Comparison of ENCODE assay signal across 24 mouse cellular contexts in genomic region chr15:79052366-79052765, GRCm38 (mm10). TPM values are rescaled to one million over a fixed set of nuclear protein-coding genes. Genes with fewer than 3 reads are reported as not detected.
DNase-seq lines count a peak whose midpoint lies in the region; ATAC-seq and TF ChIP-seq lines count a peak whose summit lies in the region.
"Had no signal": no experiment of that assay in that cellular context is flagged by ENCODE, and none has a peak within 500 bp of the region (broad histone marks: within the 10 kb centered on the region; RNA-seq: fewer than 3 reads in every experiment).

No protein-coding gene starts in this region.

- intact Hi-C loops in gastrocnemius, adult 2 months (cut with DNase I) = no loop called here

- 0 out of 2 replicates have a peak overlapping the region, but pooled peaks have one; percentile 48 for H3K9ac ChIP-seq in liver, embryonic 12.5 days
- H3K9ac ChIP-seq in intestine, embryonic 16.5 days (ENCODE audit: low read depth, low read length) = no peak overlapping the region
- H3K9ac ChIP-seq in stomach, postnatal 0 days (ENCODE audit: low read length) = no peak overlapping the region
- H3K9ac ChIP-seq: heart, embryonic 12.5 days; hindbrain, embryonic 12.5 days; midbrain, embryonic 15.5 days; stomach, embryonic 15.5 days had no signal

- no peaks in the 10 kb centered on the region for H3K9me3 ChIP-seq in liver, embryonic 12.5 days (replicated peaks)
- H3K9me3 ChIP-seq in intestine, embryonic 16.5 days (ENCODE audit: control insufficient read depth, low read length) = no peaks in the 10 kb centered on the region
- H3K9me3 ChIP-seq in stomach, postnatal 0 days (ENCODE audit: control insufficient read depth, low read length) = no peaks in the 10 kb centered on the region
- H3K9me3 ChIP-seq: heart, embryonic 12.5 days; hindbrain, embryonic 12.5 days; megakaryocyte, embryonic 14.5 days; midbrain, embryonic 15.5 days; stomach, embryonic 15.5 days had no signal

- no peak overlapping the region for H3K4me2 ChIP-seq in liver, embryonic 12.5 days
- no peak overlapping the region for H3K4me2 ChIP-seq in intestine, embryonic 16.5 days (ENCODE audit: low read depth, low read length)
- H3K4me2 ChIP-seq in stomach, postnatal 0 days (replicated peaks; ENCODE audit: low read depth) = no peak overlapping the region
- H3K4me2 ChIP-seq: heart, embryonic 12.5 days; hindbrain, embryonic 12.5 days; midbrain, embryonic 15.5 days; stomach, embryonic 15.5 days had no signal

- no peak for ATAC-seq in liver, embryonic 12.5 days
- no peak for ATAC-seq in intestine, embryonic 16.5 days
- ATAC-seq in stomach, postnatal 0 days (ENCODE audit: low FRiP score, low TSS enrichment) = no peak
- ATAC-seq: inflammation-experienced regulatory T-cells, adult 6 months; midbrain, embryonic 15.5 days had no signal

- no peak for TF ChIP-seq CTCF in gastrocnemius, adult 2 months (IDR thresholded peaks at IDR 0.05)
- TF ChIP-seq CTCF in stomach, postnatal 0 days (IDR thresholded peaks at IDR 0.05; ENCODE audit: low read depth) = no peak

- no peak for DNase-seq in gastrocnemius, adult 2 months
- DNase-seq in gastrocnemius, adult 8-10 months (ENCODE audit: low spot score in 2 of 2) = no peak
- no peak for DNase-seq in liver
- DNase-seq in stomach, postnatal 0 days (ENCODE audit: low spot score) = no peak
- no peak for DNase-seq in adrenal gland, postnatal 14 days
- DNase-seq in heart, adult 8-10 months (ENCODE audit: low spot score) = no peak
- DNase-seq: adrenal gland, postnatal 36 days; cerebellum, adult 18-20 months; cerebellum, postnatal 25 days; heart, postnatal 14 days; lung, postnatal 10 days; right cerebral cortex, postnatal 25 days had no signal

- 87% methylated on average over 2 of the region's 2 CpGs for WGBS in liver, embryonic 12.5 days (ENCODE audit: insufficient replicate concordance)
- 69% methylated on average over 2 of the region's 2 CpGs for WGBS in intestine, embryonic 16.5 days
- 81% methylated on average over 2 of the region's 2 CpGs for whole genome bisulfite sequencing in stomach, postnatal 0 days

- TF ChIP-seq EP300 in stomach, postnatal 0 days (optimal IDR thresholded peaks at IDR 0.05) = no peak

- H3K27me3 ChIP-seq in liver, embryonic 12.5 days (replicated peaks) = peaks cover 14% of the 10 kb centered on the region
- H3K27me3 ChIP-seq in intestine, embryonic 16.5 days (replicated peaks; ENCODE audit: control insufficient read depth, insufficient read depth, low read length) = no peaks in the 10 kb centered on the region
- H3K27me3 ChIP-seq in stomach, postnatal 0 days (ENCODE audit: control insufficient read depth, insufficient read depth, low read length) = no peaks in the 10 kb centered on the region
- H3K27me3 ChIP-seq: heart, embryonic 12.5 days; hindbrain, embryonic 12.5 days; midbrain, embryonic 15.5 days; stomach, embryonic 15.5 days had no signal

- peaks cover 34% of the 10 kb centered on the region for H3K4me1 ChIP-seq in liver, embryonic 12.5 days
- H3K4me1 ChIP-seq in intestine, embryonic 16.5 days (ENCODE audit: control insufficient read depth, insufficient read depth, low read length) = peaks cover 24% of the 10 kb centered on the region
- no peaks in the 10 kb centered on the region for H3K4me1 ChIP-seq in stomach, postnatal 0 days (replicated peaks; ENCODE audit: control insufficient read depth, insufficient read depth)
- H3K4me1 ChIP-seq: midbrain, embryonic 15.5 days had no signal

- H3K27ac ChIP-seq in gastrocnemius, adult 2 months = peak overlapping the region; percentile 63
- peak overlapping the region; percentile 74 for H3K27ac ChIP-seq in liver, embryonic 12.5 days
- H3K27ac ChIP-seq in intestine, embryonic 16.5 days (ENCODE audit: low read length) = peak overlapping the region; percentile 96
- H3K27ac ChIP-seq in stomach, postnatal 0 days (replicated peaks) = 0 out of 2 replicates have a peak overlapping the region, but pooled peaks have one; percentile 4
- H3K27ac ChIP-seq: hindbrain, embryonic 12.5 days; midbrain, embryonic 15.5 days had no signal

- H3K4me3 ChIP-seq in gastrocnemius, adult 2 months = no peak overlapping the region
- no peak overlapping the region for H3K4me3 ChIP-seq in liver, embryonic 12.5 days
- no peak overlapping the region for H3K4me3 ChIP-seq in intestine, embryonic 16.5 days (ENCODE audit: low read length)
- H3K4me3 ChIP-seq in stomach, postnatal 0 days (ENCODE audit: low read depth, low read length) = no peak overlapping the region
- H3K4me3 ChIP-seq: heart, embryonic 12.5 days; hindbrain, embryonic 12.5 days; megakaryocyte, embryonic 14.5 days; midbrain, embryonic 15.5 days; stomach, embryonic 15.5 days had no signal

- H3K36me3 ChIP-seq in liver, embryonic 12.5 days = peaks cover 57% of the 10 kb centered on the region
- peaks cover 18% of the 10 kb centered on the region for H3K36me3 ChIP-seq in intestine, embryonic 16.5 days (ENCODE audit: control insufficient read depth, insufficient read depth, low read length)
- H3K36me3 ChIP-seq in stomach, postnatal 0 days (ENCODE audit: control insufficient read depth, insufficient read depth, low read length) = peaks cover 29% of the 10 kb centered on the region

RNA-seq across cellular contexts. Expression of gene Ankrd54, which starts 10.3 kb away (rescaled TPM):
- total RNA-seq in gastrocnemius, adult 2 months (2021) = 1 to 10 TPM; 4.5 to 5.1 TPM
- total RNA-seq in gastrocnemius, adult 8-10 months (2022) = 1 to 10 TPM; 3.1 to 5.8 (median 3.5) TPM
- polyA plus RNA-seq in liver, embryonic 12.5 days (2016; fragmentation: Nextera tagmentation; extraction: Ambion mirVana) = 58.9 and 61.4 TPM in 2 replicates
- polyA plus RNA-seq in intestine, embryonic 16.5 days (2015; fragmentation: Nextera tagmentation; extraction: Ambion mirVana) = 56.4 and 57.5 TPM in 2 replicates
- polyA plus RNA-seq in stomach, postnatal 0 days (2015; fragmentation: Nextera tagmentation; extraction: Ambion mirVana) = 27.1 and 28.0 TPM in 2 replicates
- total RNA-seq in adrenal gland, postnatal 14 days (2021) = 23.3 and 24.1 TPM in 2 replicates
- 1 to 10 TPM; 6.3 to 8.0 (median 7.6) TPM for total RNA-seq in heart, adult 8-10 months (2022)

RNA-seq across cellular contexts. Expression of gene Galr3, which starts 10.7 kb away (rescaled TPM):
- not detected for total RNA-seq in gastrocnemius, adult 2 months (2021)
- total RNA-seq in gastrocnemius, adult 8-10 months (2022) = not detected
- 0.41 and 0.55 TPM in 2 replicates for polyA plus RNA-seq in liver, embryonic 12.5 days (2016; fragmentation: Nextera tagmentation; extraction: Ambion mirVana)
- 1.8 and 2.3 TPM in 2 replicates for polyA plus RNA-seq in intestine, embryonic 16.5 days (2015; fragmentation: Nextera tagmentation; extraction: Ambion mirVana)
- 0.31 and 0.34 TPM in 2 replicates for polyA plus RNA-seq in stomach, postnatal 0 days (2015; fragmentation: Nextera tagmentation; extraction: Ambion mirVana)
- total RNA-seq in adrenal gland, postnatal 14 days (2021) = 0.41 and 0.78 TPM in 2 replicates
- total RNA-seq in heart, adult 8-10 months (2022) = not detected
- total RNA-seq: gastrocnemius, adult 18-20 months; heart, postnatal 14 days; layer of hippocampus, postnatal 25 days; neutrophil, adult 5-6 weeks had no signal
- polyA plus RNA-seq: forebrain, embryonic 11.5 days; heart, embryonic 12.5 days; hindbrain, embryonic 12.5 days; inflammation-experienced regulatory T-cells, adult 6 months; midbrain, embryonic 15.5 days had no signal

RNA-seq across cellular contexts. Expression of gene Eif3l, which starts 22.6 kb away (rescaled TPM):
- total RNA-seq in gastrocnemius, adult 2 months (2021) = 10 to 100 TPM; 53.6 to 54.0 TPM
- total RNA-seq in gastrocnemius, adult 8-10 months (2022) = 10 to 100 TPM; 57.8 to 60.8 (median 60.6) TPM
- 188 and 201 TPM in 2 replicates for polyA plus RNA-seq in liver, embryonic 12.5 days (2016; fragmentation: Nextera tagmentation; extraction: Ambion mirVana)
- 221 and 238 TPM in 2 replicates for polyA plus RNA-seq in intestine, embryonic 16.5 days (2015; fragmentation: Nextera tagmentation; extraction: Ambion mirVana)
- polyA plus RNA-seq in stomach, postnatal 0 days (2015; fragmentation: Nextera tagmentation; extraction: Ambion mirVana) = 132 and 135 TPM in 2 replicates
- 171 and 177 TPM in 2 replicates for total RNA-seq in adrenal gland, postnatal 14 days (2021)
- 10 to 100 TPM; 70.2 to 76.0 (median 74.9) TPM for total RNA-seq in heart, adult 8-10 months (2022)

RNA-seq across cellular contexts. Expression of gene H1f0, which starts 24.1 kb away (rescaled TPM):
- total RNA-seq in gastrocnemius, adult 2 months (2021) = 10 to 100 TPM; 71.8 to 76.8 TPM
- total RNA-seq in gastrocnemius, adult 8-10 months (2022) = 100 to 1,000 TPM in 1 of 4 experiments, 10 to 100 TPM in 3; 84.7 to 103 (median 92.1) TPM
- 114 and 122 TPM in 2 replicates for polyA plus RNA-seq in liver, embryonic 12.5 days (2016; fragmentation: Nextera tagmentation; extraction: Ambion mirVana)
- 438 and 456 TPM in 2 replicates for polyA plus RNA-seq in intestine, embryonic 16.5 days (2015; fragmentation: Nextera tagmentation; extraction: Ambion mirVana)
- polyA plus RNA-seq in stomach, postnatal 0 days (2015; fragmentation: Nextera tagmentation; extraction: Ambion mirVana) = 285 and 309 TPM in 2 replicates
- total RNA-seq in adrenal gland, postnatal 14 days (2021) = 162 and 178 TPM in 2 replicates
- 10 to 100 TPM; 64.1 to 92.7 (median 77.5) TPM for total RNA-seq in heart, adult 8-10 months (2022)

RNA-seq across cellular contexts. Expression of gene Micall1, which starts 56.3 kb away (rescaled TPM):
- 10 to 100 TPM; 11.2 to 14.5 TPM for total RNA-seq in gastrocnemius, adult 2 months (2021)
- total RNA-seq in gastrocnemius, adult 8-10 months (2022) = 10 to 100 TPM in 3 of 4 experiments, 1 to 10 TPM in 1; 9.8 to 12.6 (median 11.2) TPM
- polyA plus RNA-seq in liver, embryonic 12.5 days (2016; fragmentation: Nextera tagmentation; extraction: Ambion mirVana) = 3.0 and 3.2 TPM in 2 replicates
- 5.2 and 6.3 TPM in 2 replicates for polyA plus RNA-seq in intestine, embryonic 16.5 days (2015; fragmentation: Nextera tagmentation; extraction: Ambion mirVana)
- 7.0 and 7.8 TPM in 2 replicates for polyA plus RNA-seq in stomach, postnatal 0 days (2015; fragmentation: Nextera tagmentation; extraction: Ambion mirVana)
- total RNA-seq in adrenal gland, postnatal 14 days (2021) = 34.3 and 41.0 TPM in 2 replicates
- 10 to 100 TPM; 41.2 to 42.2 (median 41.5) TPM for total RNA-seq in heart, adult 8-10 months (2022)

Comparison
In these comparisons a context has a peak if more than half of its experiments do, and no peak if none do; other contexts are left out.
1. H3K27ac ChIP-seq: peak in every context shown above with its lines; median percentile 96 in intestine, embryonic 16.5 days; 74 in liver, embryonic 12.5 days; 63 in gastrocnemius, adult 2 months; 4 in stomach, postnatal 0 days.